Mouse (Mus musculus): ENCODE results near the gene Map4k4.

DNA sequence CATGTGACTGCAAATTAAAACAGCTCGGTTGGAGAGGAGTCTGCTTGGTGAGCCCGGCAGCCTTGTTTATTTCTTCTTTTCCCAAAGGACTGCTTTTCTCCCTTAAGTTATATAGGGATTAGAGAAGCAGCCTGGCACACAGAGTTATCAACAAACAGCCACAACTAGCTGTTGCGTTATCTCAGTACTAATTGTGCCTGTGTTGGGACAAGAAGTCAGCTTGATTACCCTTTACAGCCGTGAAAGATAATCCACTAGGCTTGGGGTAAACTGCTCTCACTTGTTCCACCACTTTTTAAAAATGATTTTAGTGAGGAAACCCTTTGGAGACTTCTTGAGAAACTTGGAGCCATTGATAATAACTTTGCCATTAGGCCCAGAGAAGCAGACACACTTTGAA lies 36.9 kb downstream of the Map4k4 start:
- TF ChIP-seq POLR2A (IDR thresholded peaks at IDR 0.05; ENCODE audit: extremely low read depth, insufficient read depth, low read length), result no peak
- TF ChIP-seq CTCF (IDR thresholded peaks at IDR 0.05; ENCODE audit: low read depth, low read length), result no peak
